Mouse (Mus musculus) thymus, postnatal 36 days (tissue): ENCODE results near the gene 2300002M23Rik.
A peak's percentile ranks its signal among the peaks of the same experiment; 100 is the strongest.

ENCODE experiments used
- DNase-seq, 2 experiments: peaks; one replicate each; pipeline ENCODE4 v3.0.0; 2022; ENCODE audit warnings: mixed read lengths in 2 of 2

2300002M23Rik gene

DNA sequence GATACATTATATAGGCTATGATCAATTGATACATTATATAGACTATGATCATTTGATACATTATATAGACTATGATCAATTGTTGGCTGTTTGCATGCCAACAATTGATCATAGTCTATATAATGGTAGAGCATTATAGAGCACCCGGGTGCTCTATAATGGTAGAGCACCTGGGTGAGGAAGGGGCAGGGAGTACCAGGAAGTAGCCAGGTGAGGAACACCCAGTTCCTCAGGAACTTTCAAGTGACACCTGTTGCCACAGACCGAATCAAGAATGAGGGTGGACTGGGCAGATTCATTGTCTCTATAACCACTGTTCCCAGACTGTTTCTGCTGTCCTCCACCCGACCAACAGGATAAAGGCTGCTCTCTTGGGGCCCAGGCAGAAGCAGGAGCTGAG is at the start of gene 2300002M23Rik:
2300002M23Rik (plus strand) TSS at position 301 of the 400 bp plus-strand sequence.
- DNase-seq: no peak

DNA sequence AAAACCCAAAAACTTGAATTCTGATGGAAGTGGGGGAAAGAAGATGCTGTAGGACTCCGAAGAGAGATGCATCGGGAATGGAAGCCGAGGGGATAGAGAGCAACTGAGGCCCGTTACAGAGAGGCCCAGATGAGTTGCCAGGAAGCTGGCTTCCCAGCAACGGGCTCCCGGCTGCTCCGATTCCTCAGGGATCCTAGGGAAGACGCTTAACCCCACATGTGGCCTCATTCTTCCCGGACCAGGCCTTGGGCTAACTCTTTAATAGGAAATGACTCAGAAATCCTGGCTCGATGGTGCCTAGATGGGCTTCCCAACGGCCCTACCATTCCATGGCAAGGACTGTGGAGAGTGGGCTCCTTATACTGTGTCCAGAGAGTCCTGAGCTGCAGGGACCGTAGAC is 49.7 kb upstream of the 2300002M23Rik start:
- DNase-seq: no peak

DNA sequence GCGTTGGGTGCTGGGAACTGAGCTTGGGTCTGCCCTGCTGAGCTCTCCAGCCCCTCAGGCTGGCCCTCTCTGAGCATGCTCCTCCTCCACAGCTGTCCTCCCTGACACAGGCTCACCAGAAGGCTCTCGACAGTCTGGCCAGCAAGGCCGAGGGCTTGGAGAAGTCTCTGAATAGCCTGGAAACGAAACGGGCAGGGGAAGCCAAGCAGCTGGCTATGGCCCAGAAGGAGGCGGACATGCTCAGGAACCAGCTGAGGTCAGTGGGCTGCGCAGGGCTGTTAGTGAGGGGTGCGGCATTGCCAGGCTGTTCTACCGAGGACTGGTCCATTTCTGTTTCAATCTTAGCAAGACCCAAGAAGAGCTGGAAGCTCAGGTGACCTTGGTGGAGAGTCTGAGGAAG is 42.9 kb upstream of the 2300002M23Rik start:
- DNase-seq: no peak

DNA sequence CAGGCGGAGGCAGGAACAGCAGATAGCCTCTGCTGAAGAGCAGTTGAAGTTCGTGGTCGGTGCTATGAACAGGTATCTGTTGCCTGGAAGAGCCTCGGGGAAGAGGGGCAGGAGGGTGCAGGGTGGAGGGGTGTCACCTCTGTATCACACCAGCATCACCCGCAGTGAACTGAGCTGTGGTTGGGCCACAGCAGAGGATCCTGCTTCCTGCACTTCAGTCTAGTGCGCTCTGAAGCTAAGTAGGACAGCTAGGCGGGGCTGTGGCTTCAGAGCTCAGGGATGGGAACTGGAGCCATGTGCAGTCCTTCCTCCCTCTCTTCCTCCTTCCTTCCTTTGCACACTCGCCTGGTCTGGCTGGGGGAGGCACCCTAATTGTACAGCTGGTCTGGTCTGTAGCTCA is 40.6 kb upstream of the 2300002M23Rik start:
- peak; percentile 49 to 72 for DNase-seq

DNA sequence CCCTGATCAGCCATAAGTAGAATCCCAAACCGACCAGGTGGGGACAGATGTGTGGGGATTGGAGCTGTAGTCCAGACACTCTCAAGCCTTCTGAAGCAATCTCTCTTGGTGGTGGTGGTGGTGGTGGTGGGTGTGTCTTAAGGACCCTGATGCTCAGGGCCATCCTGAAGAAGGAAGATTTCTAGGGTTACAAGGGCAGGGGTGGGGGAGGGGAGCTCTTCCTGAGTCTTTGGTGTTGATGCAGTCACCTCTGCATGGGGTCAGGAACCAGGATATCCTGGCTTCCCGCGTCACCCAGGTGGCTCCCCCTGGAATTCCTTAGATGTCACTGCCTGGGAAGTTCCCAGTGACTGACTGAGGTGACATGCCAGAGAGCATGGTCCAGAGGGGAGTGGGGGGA is 34.9 kb upstream of the 2300002M23Rik start:
- DNase-seq: no peak

DNA sequence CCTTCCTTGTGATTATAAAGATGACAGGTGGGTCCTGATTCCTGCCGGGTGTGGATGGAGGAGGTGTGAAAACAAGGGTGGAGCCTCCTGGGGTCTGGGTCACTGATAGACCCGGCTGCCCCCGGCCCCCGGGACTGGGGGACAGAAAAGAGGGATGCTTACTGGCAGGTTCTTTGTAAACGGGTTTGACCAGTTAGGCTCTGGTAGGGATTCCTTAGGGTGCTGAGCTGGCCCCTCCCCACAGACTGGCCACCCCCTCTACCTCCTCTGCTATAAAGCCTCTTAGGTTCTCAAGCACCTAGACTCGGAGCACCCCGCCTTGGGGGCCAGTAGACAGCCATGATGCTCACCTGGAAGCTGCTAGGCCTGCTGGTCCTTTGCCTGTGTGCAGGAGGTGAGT is 34.3 kb upstream of the 2300002M23Rik start, which contains the start of gene Psors1c2:
Psors1c2 (plus strand) TSS at position 301 of the 400 bp plus-strand sequence.
- no peak for DNase-seq

DNA sequence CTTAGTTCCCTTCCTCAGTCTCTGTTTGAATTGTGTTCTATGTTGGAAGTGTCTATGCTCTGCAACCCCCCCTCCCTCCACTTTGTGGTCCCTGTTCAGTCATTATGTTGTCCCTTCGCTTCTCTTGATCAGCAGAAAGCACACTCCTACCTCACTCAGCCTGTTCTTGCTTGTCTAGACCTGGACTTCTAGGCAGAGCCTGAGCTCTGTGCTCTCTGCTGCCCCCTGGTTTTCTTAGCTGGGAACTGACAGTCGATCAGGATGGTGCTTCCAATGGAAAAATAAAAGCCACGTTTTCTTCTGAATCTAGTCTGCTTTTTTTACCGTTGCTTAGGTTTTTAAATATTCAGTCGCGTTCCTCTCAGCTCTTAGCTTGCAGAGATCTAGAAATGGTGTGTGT is 32.9 kb upstream of the 2300002M23Rik start:
- peak; percentile 63 to 68 for DNase-seq

DNA sequence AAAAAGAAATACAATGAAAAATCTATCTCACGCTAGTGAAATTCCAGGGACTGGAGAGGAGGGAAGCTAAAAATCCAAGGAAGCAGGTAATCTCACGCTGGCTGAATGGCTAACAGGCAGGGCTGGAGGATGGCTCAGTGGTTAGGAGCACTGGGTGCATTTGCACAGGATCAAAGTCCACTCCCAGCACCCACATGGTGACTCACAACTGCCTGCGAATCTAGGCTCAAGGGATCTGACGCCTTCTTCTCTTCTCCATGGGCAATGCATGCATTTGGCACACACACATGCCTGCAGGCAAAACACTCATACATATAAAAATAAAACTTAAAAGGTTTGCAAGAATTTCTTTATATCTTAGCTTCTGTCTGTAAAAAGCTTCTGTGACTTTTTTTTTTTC is 29.8 kb upstream of the 2300002M23Rik start:
- DNase-seq: no peak

DNA sequence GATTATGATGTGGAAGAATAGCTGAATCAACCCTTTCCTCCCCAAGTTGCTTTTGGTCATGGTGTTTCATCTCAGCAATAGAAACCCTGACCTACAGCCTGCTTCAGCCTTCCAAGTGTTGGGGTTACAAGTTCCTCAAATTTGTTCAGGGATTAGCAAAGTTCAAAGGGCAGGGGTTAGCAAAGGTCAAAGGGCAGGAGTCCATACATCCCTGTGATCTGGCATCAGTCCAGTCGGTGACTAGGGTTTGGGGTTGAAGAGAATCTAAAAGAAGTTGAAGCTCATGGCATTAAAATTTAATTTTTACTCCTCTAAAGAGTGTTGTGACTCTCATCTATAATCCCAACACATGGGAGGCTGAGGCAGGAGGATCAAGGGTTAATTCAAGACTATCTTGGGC is 28.8 kb upstream of the 2300002M23Rik start:
- no peak for DNase-seq

DNA sequence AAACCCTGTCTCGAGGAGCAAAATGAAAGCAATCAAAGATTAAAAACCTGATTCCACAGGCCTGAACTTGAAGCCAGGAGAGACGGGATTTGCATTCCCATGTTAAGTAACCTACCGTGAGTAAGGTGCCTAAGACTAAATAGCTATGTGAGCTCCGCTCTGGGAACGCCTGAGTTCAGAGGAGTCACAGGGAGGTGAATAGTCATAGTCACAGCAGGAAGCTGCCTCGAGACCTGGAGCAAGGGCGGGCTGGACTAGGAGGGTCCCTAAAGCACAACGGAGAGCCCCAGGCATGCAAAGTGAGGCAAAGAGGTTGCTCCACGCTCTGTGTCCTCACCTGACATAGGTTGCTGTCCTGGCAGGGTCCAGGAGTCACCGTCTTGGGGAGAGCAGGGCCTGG is 27.7 kb upstream of the 2300002M23Rik start:
- DNase-seq: no peak

DNA sequence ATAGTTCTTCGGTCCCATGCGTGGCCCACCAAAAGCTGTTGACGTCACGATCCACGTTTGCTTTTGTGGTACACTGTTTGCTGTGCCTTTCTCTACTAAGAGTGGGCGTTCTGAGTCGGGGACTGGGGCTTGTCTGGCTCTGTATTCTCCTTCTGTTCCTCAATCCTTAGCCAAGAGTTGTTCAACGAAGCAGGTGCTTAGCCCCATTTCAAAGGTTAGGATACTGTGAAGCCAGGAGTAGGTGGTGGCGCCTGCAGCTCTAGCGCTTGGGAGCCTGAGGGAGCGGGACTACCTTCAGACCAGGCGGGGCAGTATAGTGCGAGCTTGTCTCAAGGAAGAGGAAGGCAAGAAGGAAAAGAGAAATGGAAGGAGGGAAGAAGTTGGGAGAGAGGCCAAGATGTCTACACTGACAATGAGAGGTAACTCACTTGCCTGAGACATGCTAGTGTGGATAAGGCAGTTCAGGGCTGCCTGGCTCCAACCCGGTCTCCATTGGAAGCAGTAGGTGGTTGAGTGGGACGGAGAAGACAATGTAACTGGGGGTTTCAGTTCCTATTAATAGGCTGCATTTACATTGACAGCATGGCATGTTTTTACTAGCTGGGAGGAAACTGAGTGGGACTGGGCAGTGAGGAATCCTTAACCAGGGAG is 24.4 kb upstream of the 2300002M23Rik start:
- no peak for DNase-seq

DNA sequence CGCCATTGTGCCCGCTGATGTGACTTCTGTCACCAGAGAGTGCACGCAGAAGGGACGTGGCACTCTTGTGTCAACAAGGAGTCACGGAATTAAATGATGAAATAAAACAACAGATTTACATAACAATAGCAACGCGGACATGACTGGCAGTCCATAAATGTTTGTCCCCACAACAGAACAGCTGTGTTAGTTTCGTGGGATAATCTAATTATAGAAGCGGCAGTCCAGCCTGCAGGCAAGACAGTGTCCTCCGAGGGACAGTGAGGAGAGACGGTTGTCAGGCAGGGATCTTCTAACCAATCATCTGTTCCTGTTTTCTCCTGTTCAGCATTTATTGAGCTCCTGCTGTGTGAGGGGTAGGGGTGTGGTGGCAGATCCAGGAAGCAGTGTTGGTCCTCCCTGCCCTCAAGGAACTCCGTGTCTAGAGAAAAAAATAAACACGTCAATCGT is 23.8 kb upstream of the 2300002M23Rik start:
- no peak for DNase-seq

DNA sequence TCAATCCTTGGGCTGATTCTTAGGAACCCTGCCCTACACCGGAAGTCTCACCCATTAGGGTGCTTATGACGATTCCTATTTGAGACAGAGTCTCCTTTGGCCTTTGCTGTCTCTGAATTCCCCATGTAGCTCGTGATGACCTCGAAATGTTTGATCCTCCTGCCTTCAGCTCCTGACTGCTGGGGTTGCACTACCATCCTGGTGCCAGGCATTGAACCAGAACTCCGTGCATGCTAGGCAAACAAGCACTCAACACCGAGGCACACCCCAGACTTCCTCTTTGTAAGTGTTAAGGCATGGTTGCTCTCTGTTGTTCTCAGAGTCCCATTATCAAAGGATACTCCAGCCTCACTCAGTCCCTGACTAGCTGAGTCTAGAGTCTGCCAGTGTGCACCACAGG is 23.2 kb upstream of the 2300002M23Rik start:
- DNase-seq: no peak

DNA sequence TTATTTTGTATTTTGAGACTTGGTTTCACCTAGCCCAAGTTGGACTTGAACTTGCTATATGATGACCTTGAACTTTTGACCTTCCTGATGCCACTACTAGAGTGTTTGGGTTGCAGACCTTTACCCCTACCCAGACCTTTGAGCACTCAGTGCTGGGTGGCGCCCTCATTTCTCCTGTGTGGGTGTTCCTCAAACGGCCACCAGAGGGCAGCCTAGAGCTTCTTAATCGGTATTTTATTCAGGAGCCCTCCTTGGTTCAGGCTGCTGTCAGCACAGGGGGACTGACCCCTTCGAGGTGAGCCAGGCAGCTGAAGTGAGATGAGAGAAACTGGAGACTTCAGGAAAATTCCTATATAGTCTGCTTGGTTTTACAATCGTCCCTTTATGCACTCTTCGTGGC is 22.6 kb upstream of the 2300002M23Rik start:
- peak in 1 of 2 experiments; percentile 40 for DNase-seq

DNA sequence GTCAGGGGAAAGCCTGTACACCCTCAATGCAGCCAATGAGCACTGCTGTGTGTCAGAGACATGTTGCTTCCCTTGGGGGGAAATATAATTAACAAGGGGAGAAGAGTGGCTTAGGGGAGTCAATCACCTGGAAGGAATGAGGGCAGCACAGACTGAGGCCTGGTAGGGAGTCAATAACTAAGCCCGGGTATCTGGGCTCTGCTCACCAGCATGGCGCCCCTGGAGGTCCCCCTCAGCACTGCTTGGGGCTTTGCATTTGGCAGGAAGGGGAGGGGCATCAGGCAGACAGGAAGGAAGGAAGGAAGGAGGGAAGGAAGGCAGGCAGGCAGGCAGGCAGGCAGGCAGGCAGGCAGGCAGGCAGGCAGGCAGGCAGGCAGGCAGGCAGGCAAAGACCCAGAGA is 19.8 kb upstream of the 2300002M23Rik start:
- no peak for DNase-seq

DNA sequence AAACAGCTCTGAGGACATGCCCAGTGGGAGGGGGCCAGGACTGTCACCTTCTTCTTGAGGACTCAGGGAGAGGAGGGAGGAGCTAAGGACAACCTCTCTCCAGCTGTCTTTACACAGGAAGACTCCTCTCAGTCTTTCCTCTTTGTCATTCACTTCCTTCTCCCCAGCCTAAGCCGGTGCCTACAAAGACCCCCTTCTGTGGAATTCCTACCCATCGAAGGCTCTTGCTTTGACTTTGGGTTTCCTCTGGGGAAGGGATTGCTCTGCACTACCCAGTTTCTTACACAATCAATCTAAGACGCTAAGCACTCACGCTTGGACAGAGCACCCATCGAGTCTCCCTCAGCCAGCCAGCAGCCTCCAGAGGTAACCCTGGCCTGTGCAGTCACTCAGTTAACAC is 18.6 kb upstream of the 2300002M23Rik start:
- DNase-seq: no peak

DNA sequence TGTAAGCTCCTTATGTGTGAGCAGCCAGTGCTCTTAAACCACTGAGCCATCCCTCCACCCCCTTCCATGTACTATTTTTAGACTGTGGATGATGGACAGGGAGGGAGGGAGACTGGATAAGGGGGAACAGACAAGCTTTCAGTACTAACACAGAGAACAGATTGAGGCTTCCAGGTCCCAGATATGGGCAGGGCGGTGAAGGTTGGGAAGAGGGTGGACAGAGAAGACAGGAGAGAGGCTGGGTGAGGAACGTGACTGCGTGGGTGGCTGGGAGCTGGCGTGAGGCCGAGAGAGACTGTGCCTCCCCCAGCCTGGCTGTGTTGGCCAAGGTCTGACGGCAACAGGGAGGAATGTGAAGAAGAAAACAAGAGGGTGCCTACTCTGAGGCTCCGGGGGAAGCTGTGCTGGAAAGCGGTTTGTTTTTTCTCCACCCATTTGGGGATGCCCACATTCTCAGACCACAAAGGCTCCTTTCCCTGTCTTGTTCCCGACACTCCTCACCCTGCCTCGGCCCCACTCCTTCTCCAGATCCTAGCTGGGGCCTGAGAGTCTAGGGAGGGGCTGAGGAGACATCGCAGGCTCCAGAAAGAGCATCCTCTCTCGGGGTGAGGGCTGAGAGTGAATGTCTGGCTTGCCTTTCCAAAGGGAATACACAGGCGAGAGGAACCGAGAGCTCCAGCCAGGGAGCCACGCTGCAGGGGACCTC is 17.7 kb upstream of the 2300002M23Rik start:
- no peak for DNase-seq

DNA sequence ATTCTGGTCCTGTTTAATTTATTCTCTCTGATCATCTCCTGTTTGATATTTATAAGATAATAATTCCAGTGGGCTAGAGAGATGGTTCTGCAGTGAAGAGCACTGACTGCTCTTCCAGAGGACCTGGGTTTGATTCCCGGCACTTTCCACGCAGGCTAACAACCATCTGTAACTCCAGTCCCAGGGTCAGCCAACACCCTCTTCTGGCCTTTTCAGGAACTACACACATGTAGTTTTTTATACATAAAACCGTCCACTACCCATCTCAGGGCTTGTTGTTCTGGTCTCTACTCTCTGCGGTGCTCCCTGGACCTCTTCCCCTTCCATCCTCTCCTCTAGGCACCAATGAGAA is 17.1 kb upstream of the 2300002M23Rik start:
- DNase-seq: no peak

DNA sequence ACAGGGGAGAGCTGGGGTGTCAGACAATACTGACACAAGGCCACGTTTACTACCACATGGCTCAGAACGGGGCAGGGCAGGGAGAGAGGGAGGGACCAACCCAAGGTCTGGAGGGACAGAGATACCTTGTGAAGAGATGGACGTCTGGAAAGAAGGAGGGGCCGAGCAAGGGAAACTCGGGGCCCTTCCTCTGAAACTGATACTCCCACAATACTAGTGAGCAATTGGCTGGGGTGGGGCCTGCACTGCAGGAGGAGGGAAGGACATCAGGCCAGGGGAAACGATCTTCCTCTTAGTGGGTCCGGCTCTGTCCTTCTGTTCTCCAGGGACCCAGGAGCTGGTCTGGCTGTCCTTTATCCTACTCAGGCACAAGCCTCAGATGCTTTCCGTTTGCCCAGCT is 16.4 kb upstream of the 2300002M23Rik start:
- DNase-seq: no peak

DNA sequence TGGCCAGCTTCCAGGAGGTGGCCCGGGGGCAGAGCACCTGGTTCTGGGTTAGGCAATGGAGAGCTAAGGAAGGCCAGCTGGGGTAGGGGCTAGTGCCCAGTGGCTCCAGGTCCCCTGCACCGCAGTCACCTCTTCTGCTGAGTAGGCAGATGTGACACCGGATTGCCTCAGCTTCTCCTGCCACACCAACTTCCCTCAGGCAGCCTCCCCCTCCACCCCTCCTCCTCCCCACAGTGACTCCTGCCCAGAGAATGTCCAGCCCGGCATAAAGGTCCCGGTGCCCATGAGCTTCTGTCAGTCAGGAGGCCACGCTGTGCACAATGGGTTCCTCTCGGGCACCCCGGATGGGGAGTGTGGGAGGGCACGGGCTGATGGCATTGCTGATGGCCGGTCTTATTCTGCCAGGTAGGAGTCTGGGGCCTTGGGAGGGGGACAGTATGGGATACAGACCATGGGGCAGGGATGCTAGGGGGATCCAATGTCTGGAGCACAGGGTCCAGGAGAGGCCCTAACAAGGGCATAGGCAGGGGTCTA is 15.3 kb upstream of the 2300002M23Rik start, which contains the start of gene Cdsn:
Cdsn (plus strand) TSS at position 248 of the 534 bp plus-strand sequence.
- DNase-seq: no peak

DNA sequence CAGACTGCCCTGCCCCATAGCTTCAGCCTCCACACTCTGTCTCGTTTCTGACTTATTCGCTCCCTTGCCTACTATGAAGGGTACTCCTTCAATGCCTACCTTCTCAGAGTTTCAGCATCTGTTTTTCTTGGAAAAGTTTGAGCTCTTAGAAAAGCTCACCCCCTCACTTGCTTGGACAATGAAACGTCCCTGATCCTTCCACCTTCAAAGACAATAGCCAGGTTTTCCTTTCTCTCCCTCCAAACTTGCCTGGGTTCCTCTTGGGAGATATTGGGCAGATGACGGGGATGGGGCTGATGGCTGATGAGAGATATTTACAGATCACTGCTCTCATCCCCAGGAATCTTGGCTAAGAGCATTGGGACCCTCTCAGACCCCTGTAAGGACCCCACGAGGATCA is 12.9 kb upstream of the 2300002M23Rik start:
- DNase-seq: no peak

DNA sequence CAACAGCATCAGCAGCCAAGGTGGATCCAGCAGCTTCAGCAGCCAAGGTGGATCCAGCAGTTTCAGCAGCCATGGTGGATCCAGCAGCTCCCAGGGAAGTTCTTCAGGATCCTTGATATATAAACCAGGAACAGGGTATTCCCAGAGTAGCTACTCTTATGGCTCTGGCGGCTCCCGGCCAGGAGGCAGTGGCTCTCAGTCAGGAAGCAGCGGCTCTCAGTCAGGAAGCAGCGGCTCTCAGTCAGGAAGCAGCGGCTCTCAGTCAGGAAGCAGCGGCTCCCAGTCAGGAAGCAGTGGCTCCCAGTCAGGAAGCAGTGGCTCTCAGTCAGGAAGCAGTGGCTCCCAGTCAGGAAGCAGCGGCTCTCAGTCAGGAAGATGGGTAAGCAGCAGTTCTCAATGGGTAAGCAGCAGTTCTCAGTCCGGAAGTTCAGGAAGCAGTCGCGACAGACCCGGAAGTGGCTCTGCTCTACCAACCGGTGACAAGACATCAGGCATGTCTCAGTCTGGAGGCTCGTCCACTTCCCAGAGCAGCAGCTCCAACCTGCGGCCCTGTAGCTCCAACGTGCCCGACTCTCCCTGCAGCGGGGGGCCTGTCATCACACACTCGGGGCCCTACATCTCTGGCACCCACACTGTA is 12.4 kb upstream of the 2300002M23Rik start:
- no peak for DNase-seq

DNA sequence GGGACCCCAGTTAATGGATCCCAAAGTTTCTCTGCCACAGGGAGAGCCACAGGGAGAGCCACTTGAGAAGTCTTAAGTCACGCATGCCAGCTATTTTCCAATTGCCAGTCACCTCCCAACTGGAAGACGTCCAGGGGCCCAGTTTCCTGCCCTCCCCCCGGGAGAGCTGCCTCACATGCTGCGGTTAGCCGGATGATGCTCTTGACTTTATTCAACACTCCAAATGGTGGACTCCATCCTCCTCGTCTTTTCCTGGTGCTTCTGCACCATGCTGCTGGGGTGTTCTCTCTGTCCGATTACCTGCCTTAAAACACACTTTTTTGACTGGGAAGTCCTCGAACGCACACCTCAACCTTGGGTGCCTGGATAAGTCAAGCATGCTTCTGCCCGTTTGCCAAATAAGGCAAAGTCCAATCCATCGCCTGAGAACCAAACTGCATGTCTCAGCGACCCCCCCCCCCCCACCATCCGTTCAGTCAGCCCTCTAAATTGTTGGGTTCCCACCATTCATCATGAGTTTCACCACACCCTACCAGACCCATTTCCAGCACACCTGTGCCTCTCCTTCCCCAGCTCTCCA is 11.0 kb upstream of the 2300002M23Rik start:
- no peak for DNase-seq
